Mouse (Mus musculus) kidney, postnatal 10 days (tissue): ENCODE measurements around the gene Rmnd5a.

ENCODE experiments used
- DNase-seq: peaks from one replicate; pipeline ENCODE4 v3.0.0; 2021; ENCODE audit warnings: mixed read lengths

The Rmnd5a gene

DNA sequence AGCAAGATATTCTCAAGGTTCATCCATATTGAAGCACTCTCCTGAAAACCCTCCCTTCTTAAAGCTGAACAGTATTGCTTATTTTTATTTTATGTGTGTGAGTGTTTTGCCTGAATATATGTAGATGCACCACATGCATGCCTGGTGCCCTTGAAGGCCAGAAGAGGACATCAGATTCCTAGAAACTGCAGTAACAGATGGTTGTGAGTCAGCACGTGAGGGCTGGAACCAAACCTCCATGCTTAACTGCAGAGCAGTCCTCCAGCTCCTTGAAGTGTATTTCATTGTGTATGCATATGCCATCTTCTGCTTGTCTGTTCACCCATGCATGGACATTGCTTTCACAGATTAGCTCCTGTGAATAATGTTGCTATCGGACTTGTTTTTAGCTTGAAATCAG lies 76.4 kb downstream of the Rmnd5a start:
- no peak for DNase-seq

DNA sequence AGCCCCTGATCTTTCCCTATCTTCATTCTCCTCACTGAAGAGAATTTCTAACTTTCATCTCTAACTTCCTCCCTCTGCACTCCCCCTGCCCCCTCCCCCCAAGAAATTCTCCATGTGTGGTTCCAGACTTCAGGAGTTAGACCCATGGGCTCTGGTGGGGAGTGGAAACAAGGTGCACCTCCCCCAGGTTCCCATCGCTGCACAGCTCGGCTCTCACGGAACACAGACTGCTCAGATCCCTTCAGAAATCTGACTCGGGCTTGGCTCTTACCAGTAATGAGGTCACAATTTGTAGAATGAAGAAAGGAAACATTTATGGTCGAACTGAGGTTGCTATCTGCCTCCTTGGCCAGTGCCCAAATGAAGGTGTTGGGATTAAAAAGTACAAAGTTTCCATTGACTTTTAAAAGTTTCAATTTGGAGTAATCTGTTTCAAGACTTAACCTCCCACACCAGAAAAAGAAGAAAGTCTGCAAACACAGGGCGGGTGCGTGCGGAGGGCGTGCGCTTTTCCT lies 79.2 kb downstream of the Rmnd5a start:
- no peak for DNase-seq

GRCm38 (mm10) chr6:71360751-71361150 lies 79.7 kb downstream of the Rmnd5a start:
- DNase-seq: no peak

DNA sequence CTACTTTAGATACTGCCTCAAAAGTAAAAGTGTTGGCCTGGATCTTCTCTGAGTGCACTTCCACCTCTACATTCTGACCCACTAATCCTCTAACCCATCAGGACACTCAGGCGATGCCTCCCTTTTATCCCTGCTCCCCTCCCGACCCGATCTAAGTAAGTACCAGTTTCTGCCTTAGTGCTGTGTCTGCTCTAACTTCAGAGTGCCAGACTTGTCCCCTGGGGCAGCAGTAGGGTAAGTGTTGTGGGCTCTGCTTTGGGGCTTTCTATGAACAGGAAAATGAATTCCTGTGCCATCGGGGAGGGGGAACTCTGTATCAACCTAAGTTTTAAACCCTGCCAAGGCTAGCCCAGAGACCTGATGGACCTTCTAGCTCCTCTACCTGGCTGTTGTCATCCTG lies 80.2 kb downstream of the Rmnd5a start:
- DNase-seq: no peak

DNA sequence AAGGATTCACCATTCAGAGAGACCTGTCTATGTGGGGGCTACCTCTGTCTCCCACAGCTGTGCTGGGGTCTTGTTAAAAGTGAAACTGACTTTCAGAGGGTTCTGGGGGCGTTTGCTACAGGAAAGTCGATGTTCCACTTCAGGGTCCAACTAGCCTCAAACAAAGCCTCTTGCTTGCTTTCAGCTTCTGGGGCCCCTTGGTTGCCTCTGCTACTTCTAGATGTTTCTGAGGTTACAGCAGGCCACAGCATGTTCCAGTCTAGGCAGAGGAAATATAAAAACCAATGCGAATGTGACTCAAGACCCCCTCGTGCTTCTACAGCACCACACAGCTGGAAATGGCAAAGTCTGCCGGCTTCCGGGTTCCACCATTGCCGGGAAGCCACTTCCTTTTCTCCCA lies 82.9 kb downstream of the Rmnd5a start:
- DNase-seq: no peak

GRCm38 (mm10) chr6:71353722-71354121 lies 86.7 kb downstream of the Rmnd5a start:
- no peak for DNase-seq

DNA sequence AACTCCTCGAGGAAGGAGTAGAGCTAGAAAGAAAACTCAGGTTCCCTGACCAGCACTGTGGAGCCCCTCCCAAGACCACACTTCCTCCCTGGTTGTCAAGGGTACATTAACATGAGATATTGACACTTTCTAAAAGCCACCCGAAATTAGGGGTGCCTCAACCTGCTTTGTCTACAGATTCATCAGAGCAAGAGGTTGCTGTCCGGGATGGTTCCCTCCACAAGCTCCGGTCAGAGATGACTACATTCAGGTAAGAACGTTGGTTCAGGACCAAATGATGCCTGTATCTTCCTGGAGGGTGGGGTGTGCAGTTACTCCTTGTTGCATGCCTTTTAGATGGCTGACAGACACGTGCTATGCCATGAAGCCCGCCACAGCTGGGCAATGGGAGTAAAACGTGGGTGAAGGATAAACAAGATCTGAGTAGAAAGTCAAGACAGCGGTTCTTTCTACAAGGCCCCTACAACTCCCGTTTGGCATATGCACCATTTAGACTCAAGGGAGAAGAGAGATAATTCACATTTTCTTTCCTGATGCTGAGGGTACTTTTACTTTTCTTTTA lies 87.5 kb downstream of the Rmnd5a start:
- DNase-seq: no peak

- no peak for DNase-seq
Measured at GRCm38 (mm10) chr6:71352201-71352600, 88.2 kb downstream of the Rmnd5a start.

- DNase-seq: no peak
Measured at GRCm38 (mm10) chr6:71351201-71351600, 89.2 kb downstream of the Rmnd5a start.

GRCm38 (mm10) chr6:71348006-71348405 lies 92.4 kb downstream of the Rmnd5a start:
- DNase-seq: no peak

GRCm38 (mm10) chr6:71341179-71341578 lies 99.3 kb downstream of the Rmnd5a start:
- DNase-seq: no peak

DNA sequence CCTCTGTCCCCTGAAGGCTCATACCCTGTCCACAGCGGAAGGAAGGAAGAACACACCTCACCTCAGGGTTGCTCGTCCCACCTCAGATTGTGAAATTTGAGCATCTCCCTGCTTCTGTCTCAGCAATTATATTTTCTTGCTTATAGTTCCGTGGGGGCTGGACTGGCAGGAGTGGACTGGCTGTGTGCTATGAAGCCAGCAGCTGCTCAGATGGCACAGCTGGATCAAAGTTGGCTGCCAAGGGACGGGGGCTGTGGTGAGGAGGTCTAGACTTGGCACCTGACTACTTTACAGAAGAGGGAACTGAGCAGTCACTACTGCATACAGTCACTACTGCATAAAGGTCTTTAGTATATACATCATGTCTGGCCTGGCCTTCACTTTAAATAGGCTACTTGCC lies 101.1 kb downstream of the Rmnd5a start:
- DNase-seq: no peak

GRCm38 (mm10) chr6:71338941-71339340 lies 101.5 kb downstream of the Rmnd5a start:
- DNase-seq: no peak
